ENCODE assay signal across 8 mouse cellular contexts in the genomic region with DNA sequence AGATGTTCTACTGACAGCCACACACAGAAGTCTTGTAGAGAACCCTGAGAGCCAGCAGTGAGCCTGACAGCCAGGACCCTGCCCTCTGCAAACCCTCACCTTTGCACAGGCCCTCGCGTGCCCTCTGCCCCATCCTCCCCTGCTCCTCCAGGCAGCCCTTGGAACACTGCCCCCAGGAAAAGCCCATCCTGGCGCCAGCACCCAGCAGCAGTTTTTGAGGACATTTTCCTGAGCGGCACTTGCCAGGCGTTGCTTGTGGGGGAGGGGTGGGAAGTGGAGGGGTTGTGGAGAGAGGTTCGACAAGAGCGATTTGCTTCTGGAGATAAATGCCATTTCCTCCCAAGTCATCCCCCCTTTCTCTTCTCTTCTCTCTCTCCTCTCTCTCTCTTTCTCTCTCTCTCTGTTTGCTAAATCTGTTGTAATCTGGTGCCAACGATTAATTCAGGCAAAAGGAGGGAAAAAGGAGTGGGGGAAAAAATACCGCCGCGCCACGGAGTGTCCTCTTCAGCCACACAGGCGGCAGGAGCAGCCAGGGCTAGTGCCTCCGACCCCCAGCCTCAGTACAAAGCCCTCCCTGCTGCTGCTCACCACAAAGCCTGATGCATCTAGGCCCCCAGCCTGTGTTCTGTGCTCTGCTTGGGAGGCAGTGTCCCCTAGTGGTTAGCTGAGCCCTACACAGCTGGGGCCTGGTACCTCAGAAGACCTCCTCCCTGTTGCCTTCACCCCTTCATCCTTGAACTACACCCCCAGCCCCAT. TPM values are rescaled to one million over a fixed set of nuclear protein-coding genes. Genes with fewer than 3 reads are reported as not detected.
DNase-seq lines count a peak whose midpoint lies in the region; ATAC-seq lines count a peak whose summit lies in the region.

No protein-coding gene starts in this region.

- H3K27me3 ChIP-seq in heart, embryonic 15.5 days = peaks cover 37% of the 10 kb centered on the region
- 0 out of 2 replicates have a peak, but pooled peaks cover 3% of the 10 kb centered on the region for H3K27me3 ChIP-seq in forebrain, embryonic 14.5 days (replicated peaks; ENCODE audit: control insufficient read depth, insufficient read depth, low read length)
- H3K27me3 ChIP-seq in midbrain, embryonic 12.5 days = peaks cover 76% of the 10 kb centered on the region

- H3K9ac ChIP-seq in heart, embryonic 15.5 days = no peak overlapping the region
- peak overlapping the region; percentile 59 for H3K9ac ChIP-seq in forebrain, embryonic 14.5 days (ENCODE audit: low read length)
- H3K9ac ChIP-seq in midbrain, embryonic 12.5 days (replicated peaks) = peak overlapping the region; percentile 37; the same call in 1 of the 2 replicates

- H3K36me3 ChIP-seq in heart, embryonic 15.5 days = no peaks in the 10 kb centered on the region
- H3K36me3 ChIP-seq in forebrain, embryonic 14.5 days (ENCODE audit: control insufficient read depth, insufficient read depth, low read length) = no peaks in the 10 kb centered on the region
- no peaks in the 10 kb centered on the region for H3K36me3 ChIP-seq in midbrain, embryonic 12.5 days

- peak overlapping the region; percentile 23 for H3K4me2 ChIP-seq in heart, embryonic 15.5 days
- peak overlapping the region; percentile 40 for H3K4me2 ChIP-seq in forebrain, embryonic 14.5 days (ENCODE audit: low read length)
- H3K4me2 ChIP-seq in midbrain, embryonic 12.5 days (replicated peaks) = peak overlapping the region; percentile 40

- DNase-seq in heart, adult 18-20 months = no peak
- DNase-seq in ZHBTc4 (ENCODE audit: low read depth, low spot score) = peak; percentile 46
- DNase-seq in forebrain, embryonic 14.5 days (ENCODE audit: low spot score) = peak; percentile 81
- peak; percentile 76 for DNase-seq in kidney, postnatal 14 days
- no peak for DNase-seq in c-Kit-positive CD71-positive TER-119-positive erythroid progenitor cells, embryonic 14.5 days (ENCODE audit: low spot score)
- no peak for DNase-seq in adrenal gland, adult 18-20 months (ENCODE audit: low spot score in 2 of 2)

- H3K27ac ChIP-seq in heart, embryonic 15.5 days = no peak overlapping the region
- peak overlapping the region; percentile 58 for H3K27ac ChIP-seq in forebrain, embryonic 14.5 days (ENCODE audit: low read depth, low read length)
- peak overlapping the region; percentile 50 for H3K27ac ChIP-seq in midbrain, embryonic 12.5 days (replicated peaks)

- peaks cover 44% of the 10 kb centered on the region for H3K4me1 ChIP-seq in heart, embryonic 15.5 days (replicated peaks)
- peaks cover 33% of the 10 kb centered on the region for H3K4me1 ChIP-seq in forebrain, embryonic 14.5 days (ENCODE audit: control insufficient read depth, insufficient read depth, low read length)
- peaks cover 57% of the 10 kb centered on the region for H3K4me1 ChIP-seq in midbrain, embryonic 12.5 days

- 0 out of 2 replicates have a peak, but pooled peaks have one; percentile 23 for ATAC-seq in heart, embryonic 15.5 days (replicated peaks; ENCODE audit: insufficient number of reproducible peaks, insufficient read depth, low FRiP score, low read depth)
- ATAC-seq in forebrain, embryonic 14.5 days = peak; percentile 73
- ATAC-seq in midbrain, embryonic 12.5 days (ENCODE audit: low FRiP score, low read depth) = peak; percentile 76

- H3K9me3 ChIP-seq in heart, embryonic 15.5 days (replicated peaks) = no peaks in the 10 kb centered on the region
- no peaks in the 10 kb centered on the region for H3K9me3 ChIP-seq in forebrain, embryonic 14.5 days (replicated peaks; ENCODE audit: control insufficient read depth, low read length)
- no peaks in the 10 kb centered on the region for H3K9me3 ChIP-seq in midbrain, embryonic 12.5 days

- 9% methylated on average over 14 of the region's 14 CpGs for WGBS in heart, embryonic 15.5 days
- WGBS in forebrain, embryonic 14.5 days = 6% methylated on average over 14 of the region's 14 CpGs
- 2% methylated on average over 14 of the region's 14 CpGs for WGBS in midbrain, embryonic 12.5 days

- no peak overlapping the region for H3K4me3 ChIP-seq in heart, embryonic 15.5 days
- H3K4me3 ChIP-seq in forebrain, embryonic 14.5 days (ENCODE audit: low read depth, low read length) = no peak overlapping the region
- 0 out of 2 replicates have a peak overlapping the region, but pooled peaks have one; percentile 9 for H3K4me3 ChIP-seq in midbrain, embryonic 12.5 days

RNA-seq across cellular contexts. Expression of a gene that starts 45.8 kb away (rescaled TPM):
- polyA plus RNA-seq in heart, embryonic 15.5 days (2015; fragmentation: Nextera tagmentation; extraction: Ambion mirVana) = 122 and 135 TPM in 2 replicates
- total RNA-seq in heart, adult 18-20 months (2021) = 10 to 100 TPM; 73.8 to 78.7 TPM
- polyA plus RNA-seq in forebrain, embryonic 14.5 days (2014; fragmentation: Nextera tagmentation; extraction: Ambion mirVana) = 262 TPM in 2 replicates
- polyA plus RNA-seq in midbrain, embryonic 12.5 days (2016; fragmentation: Nextera tagmentation; extraction: Ambion mirVana) = 230 and 248 TPM in 2 replicates
- total RNA-seq in adrenal gland, adult 18-20 months (2021) = 100 to 1,000 TPM in 1 of 2 experiments, 10 to 100 TPM in 1; 96.7 to 125 TPM

RNA-seq across cellular contexts. Expression of a gene that starts 54.8 kb away (rescaled TPM):
- polyA plus RNA-seq in heart, embryonic 15.5 days (2015; fragmentation: Nextera tagmentation; extraction: Ambion mirVana) = 1.3 and 2.5 TPM in 2 replicates
- total RNA-seq in heart, adult 18-20 months (2021) = 1 to 10 TPM in 1 of 2 experiments, under 1 TPM in 1; 0.82 to 1.4 TPM
- 9.5 and 12.2 TPM in 2 replicates for polyA plus RNA-seq in forebrain, embryonic 14.5 days (2014; fragmentation: Nextera tagmentation; extraction: Ambion mirVana)
- 8.0 and 8.2 TPM in 2 replicates for polyA plus RNA-seq in midbrain, embryonic 12.5 days (2016; fragmentation: Nextera tagmentation; extraction: Ambion mirVana)
- total RNA-seq in adrenal gland, adult 18-20 months (2021) = 1 to 10 TPM; 2.1 to 9.3 TPM

RNA-seq across cellular contexts. Expression of a gene that starts 57.1 kb away (rescaled TPM):
- polyA plus RNA-seq in heart, embryonic 15.5 days (2015; fragmentation: Nextera tagmentation; extraction: Ambion mirVana) = 1,507 and 2,028 TPM in 2 replicates
- 100 to 1,000 TPM; 344 to 429 TPM for total RNA-seq in heart, adult 18-20 months (2021)
- polyA plus RNA-seq in forebrain, embryonic 14.5 days (2014; fragmentation: Nextera tagmentation; extraction: Ambion mirVana) = 772 and 935 TPM in 2 replicates
- polyA plus RNA-seq in midbrain, embryonic 12.5 days (2016; fragmentation: Nextera tagmentation; extraction: Ambion mirVana) = 763 and 786 TPM in 2 replicates
- total RNA-seq in adrenal gland, adult 18-20 months (2021) = 1,000 to 10,000 TPM; 1,005 to 1,597 TPM

Comparison
In these comparisons a context has a peak if more than half of its experiments do, and no peak if none do; other contexts are left out.
1. ATAC-seq: peak in every context shown above with its lines; median percentile 76 in midbrain, embryonic 12.5 days; 73 in forebrain, embryonic 14.5 days; 23 in heart, embryonic 15.5 days.
2. DNase-seq: peak in ZHBTc4 (single experiment), forebrain, embryonic 14.5 days (single experiment) and kidney, postnatal 14 days (single experiment); none in heart, adult 18-20 months (0 of 2), c-Kit-positive CD71-positive TER-119-positive erythroid progenitor cells, embryonic 14.5 days (single experiment) and adrenal gland, adult 18-20 months (0 of 2).
3. Peak in every context shown above with its lines, with median percentiles within 50 percentile points of each other: H3K4me2 ChIP-seq.